Mouse (Mus musculus): ENCODE data around the gene Mfap5. TPM values are rescaled to one million over a fixed set of nuclear protein-coding genes. Genes with fewer than 3 reads are reported as not detected.
"Not testable (repeated sequence)": the region's sequence is repeated elsewhere in the genome, so short reads cannot be mapped to it uniquely, and the experiment has no call there.

Gene Mfap5
- polyA plus RNA-seq, 1 experiment from 2014 or later: 0.75 TPM

DNA sequence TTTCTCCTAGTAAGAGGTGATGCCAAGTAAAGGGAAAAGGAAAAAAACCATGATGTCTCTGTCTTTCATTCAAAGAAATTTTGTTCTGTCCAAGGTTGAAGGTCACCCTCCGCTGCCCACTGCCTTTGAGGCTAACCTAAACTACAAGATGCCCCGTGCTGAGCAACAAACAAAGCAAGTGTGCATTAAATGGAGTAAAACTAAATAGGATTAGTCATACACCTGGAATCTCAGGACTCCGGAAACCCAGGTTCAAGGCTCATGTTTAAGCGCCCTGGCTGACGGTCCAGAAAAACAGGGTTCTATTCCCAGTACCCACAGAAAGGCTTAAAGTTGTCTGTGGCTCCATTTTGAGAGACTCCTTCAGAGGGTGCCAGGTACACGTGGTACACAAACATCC lies 13.2 kb upstream of the Mfap5 start:
- H3K27ac ChIP-seq: 0 out of 2 replicates have a peak overlapping the region, but pooled peaks have one; percentile 25

DNA sequence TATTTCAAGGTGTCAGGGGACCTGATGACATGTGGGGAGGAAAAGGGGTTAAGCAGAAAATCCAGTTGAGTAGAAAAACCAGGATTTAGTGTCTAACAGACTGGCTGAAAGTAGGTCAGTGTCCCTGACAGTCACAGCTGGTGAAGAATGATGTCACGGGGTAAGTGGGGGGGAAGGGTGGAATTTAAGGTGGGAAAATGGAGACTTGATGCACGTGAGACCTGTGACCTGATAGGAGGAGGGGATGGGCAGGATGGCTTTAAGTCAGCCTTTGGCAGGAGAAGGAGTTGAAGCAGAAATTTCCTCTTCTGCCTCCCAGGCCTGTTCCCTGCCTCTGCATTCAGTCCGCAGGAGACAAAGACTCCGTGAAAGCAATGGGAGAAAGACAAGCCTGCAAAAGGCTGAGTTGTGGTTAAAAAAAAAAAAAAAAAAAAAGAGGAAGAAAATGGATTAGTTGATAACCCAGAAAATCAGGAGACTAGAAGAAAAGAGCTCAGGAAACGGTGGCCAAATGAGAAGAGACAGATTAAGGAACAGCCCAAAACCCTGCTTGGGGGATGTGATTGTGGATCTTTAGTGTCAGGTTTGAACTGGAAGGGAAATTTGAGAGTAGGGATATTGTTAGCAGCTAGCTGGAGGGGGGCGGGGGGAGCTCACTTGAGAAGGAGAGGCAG lies 11.7 kb upstream of the Mfap5 start:
- Histone ChIP-seq H3K27ac (peak overlapping the region; percentile 31; the same call in 1 of the 2 replicates), H3K4me1 (peaks cover 48% of the 10 kb centered on the region), H3K27me3 (no peaks in the 10 kb centered on the region), H3K9ac (no peak overlapping the region), H3K4me3 (replicated peaks) (no peak overlapping the region), H3K36me3 (replicated peaks) (no peaks in the 10 kb centered on the region), H3K4me2 (no peak overlapping the region), H3K9me3 (no peaks in the 10 kb centered on the region)
- ATAC-seq (ENCODE audit: low FRiP score): no peak
- 17% methylated on average over 6 of the region's 6 CpGs for WGBS

More for the DNA sequence above, 13.2 kb upstream of the Mfap5 start:
- H3K4me3 ChIP-seq (replicated peaks): no peak overlapping the region
- H3K36me3 ChIP-seq (replicated peaks): no peaks in the 10 kb centered on the region
- peak overlapping the region; percentile 53; the same call in 1 of the 2 replicates for H3K4me2 ChIP-seq
- H3K27me3 ChIP-seq: no peaks in the 10 kb centered on the region
- WGBS: 22% methylated on average over 6 of the region's 6 CpGs
- no peaks in the 10 kb centered on the region for H3K9me3 ChIP-seq
- ATAC-seq (ENCODE audit: low FRiP score): no peak
- no peak overlapping the region for H3K9ac ChIP-seq
- H3K4me1 ChIP-seq: peaks cover 48% of the 10 kb centered on the region

DNA sequence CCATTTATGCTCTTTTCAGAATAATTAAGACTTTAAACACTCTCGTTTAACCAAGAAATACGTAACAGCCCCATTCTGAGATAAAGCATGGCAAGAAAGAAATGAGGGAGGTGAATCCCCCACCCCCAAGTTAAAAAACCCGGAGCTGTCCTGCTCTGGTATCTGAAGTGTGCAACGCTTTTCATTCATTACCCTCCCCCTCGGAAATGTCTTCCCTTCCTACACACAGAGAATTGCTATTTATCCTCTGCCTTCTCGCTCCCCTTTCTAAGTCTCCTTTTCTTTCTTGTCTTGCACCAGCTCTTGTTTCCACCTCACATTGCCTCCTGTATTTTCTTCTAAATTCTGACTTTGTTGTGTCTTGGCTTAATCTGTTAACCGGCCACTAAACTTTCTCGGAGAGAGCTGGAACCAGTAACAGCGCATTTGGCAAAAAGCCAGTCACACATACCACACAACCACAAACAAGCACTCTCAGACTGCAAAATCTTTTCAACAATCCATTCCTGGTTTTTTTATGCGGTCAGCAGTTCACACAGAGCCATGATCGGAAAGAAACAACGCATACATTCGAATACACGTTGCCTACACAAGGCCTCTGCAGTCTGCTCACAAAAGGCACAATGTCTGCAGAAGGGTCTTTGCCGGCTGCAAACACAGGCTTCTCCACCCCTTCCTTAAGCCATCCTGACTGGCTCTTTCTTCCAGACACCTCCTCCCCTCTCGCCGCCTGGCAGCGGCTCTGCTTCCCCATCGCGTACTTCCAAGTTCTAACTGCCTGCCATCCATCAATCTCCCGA lies 10.4 kb upstream of the Mfap5 start:
- Histone ChIP-seq H3K4me3 (replicated peaks) (peak overlapping the region; percentile 1; the same call in 1 of the 2 replicates), H3K9me3 (no peaks in the 10 kb centered on the region), H3K9ac (peak overlapping the region; percentile 38; the same call in 1 of the 2 replicates), H3K4me1 (peaks cover 48% of the 10 kb centered on the region), H3K27ac (peak overlapping the region; percentile 91), H3K27me3 (no peaks in the 10 kb centered on the region), H3K36me3 (replicated peaks) (no peaks in the 10 kb centered on the region), H3K4me2 (peak overlapping the region; percentile 46)
- 3% methylated on average over 21 of the region's 21 CpGs for WGBS
- ATAC-seq (ENCODE audit: low FRiP score): peak; percentile 52; the same call in 1 of the 2 replicates

DNA sequence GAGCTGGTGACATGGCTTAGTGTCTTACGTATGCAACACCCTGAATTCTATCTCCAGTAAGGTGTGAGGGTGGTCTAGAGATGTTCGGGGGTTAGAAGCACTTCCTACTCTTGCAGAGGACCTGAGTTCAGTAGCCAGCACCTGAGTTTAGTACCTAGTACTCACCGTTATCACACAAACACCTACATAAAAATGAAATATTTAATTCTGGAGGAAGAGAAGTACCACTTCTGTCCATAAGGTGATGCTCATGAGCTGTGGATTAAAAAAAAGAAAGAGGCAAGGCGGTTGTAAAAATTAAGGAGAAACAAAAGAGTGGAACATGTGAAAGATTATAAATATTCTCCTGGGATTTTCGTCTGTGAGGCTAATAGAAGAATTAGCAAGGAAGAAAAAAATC lies 9.1 kb upstream of the Mfap5 start:
- Histone ChIP-seq H3K4me1 (peaks cover 41% of the 10 kb centered on the region), H3K27ac (peak overlapping the region; percentile 91), H3K27me3 (no peaks in the 10 kb centered on the region), H3K36me3 (replicated peaks) (no peaks in the 10 kb centered on the region), H3K4me3 (replicated peaks) (no peak overlapping the region), H3K9ac (no peak overlapping the region), H3K9me3 (no peaks in the 10 kb centered on the region), H3K4me2 (no peak overlapping the region)
- 31% methylated on average over 5 of the region's 5 CpGs for WGBS
- 0 out of 2 replicates have a peak, but pooled peaks have one; percentile 5 for ATAC-seq (ENCODE audit: low FRiP score)

DNA sequence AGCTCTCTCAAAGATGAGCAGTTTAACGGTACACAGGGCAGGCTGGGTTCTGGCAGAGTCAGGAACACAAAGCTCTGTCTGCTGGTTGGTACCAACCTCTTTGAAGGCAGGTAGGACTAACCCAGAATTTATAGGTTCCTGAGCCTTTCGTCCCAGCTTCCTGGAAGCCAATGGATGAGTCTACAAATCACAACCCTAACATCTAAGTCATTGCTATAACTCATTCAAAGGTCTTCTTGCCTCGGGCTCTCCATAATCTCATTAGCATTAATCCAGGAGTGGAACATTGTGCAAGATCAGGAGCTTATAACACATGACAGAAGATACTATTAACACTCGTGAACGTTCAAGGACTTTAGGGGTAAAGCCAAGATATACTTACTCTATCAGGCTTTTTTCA lies 7.0 kb upstream of the Mfap5 start, which contains the start of gene Rimklb:
TSS of gene Rimklb (minus strand) at position 101 of the 400 bp plus-strand sequence.
- no peak within 1 kb of the TSS for H3K4me3 ChIP-seq (replicated peaks)
- no peaks in the 10 kb centered on the region for H3K27me3 ChIP-seq
- peaks cover 27% of the 10 kb centered on the region for H3K4me1 ChIP-seq
- H3K9ac ChIP-seq: no peak within 1 kb of the TSS
- no peak for ATAC-seq (ENCODE audit: low FRiP score)
- no peaks in the 10 kb centered on the region for H3K9me3 ChIP-seq
- H3K27ac ChIP-seq: no peak within 1 kb of the TSS
- H3K36me3 ChIP-seq (replicated peaks): no peaks in the 10 kb centered on the region
- WGBS: 77% methylated on average over 5 of the region's 5 CpGs
- no peak within 1 kb of the TSS for H3K4me2 ChIP-seq

DNA sequence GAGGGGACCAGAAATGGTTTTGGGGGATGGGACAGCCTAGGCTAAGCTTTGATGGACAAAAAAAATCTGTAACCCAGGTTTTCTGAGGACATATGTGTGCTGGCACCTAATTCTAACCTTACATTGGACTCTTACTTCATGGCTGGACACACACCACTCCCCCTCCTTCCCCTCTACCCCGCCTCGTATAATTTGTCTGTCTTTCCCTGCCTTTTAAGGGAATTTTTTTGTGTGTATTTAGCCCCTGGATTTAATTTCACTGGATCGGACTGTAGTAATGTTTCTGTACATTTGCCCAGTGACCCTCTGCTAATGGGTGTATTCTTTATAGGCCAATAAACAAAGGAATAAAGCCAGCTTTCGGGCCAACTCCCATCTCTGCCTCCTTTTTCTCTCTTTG lies 604 bp upstream of the Mfap5 start:
- Histone ChIP-seq H3K36me3 (replicated peaks) (no peaks in the 10 kb centered on the region), H3K9me3 (no peaks in the 10 kb centered on the region), H3K9ac (no peak overlapping the region), H3K27ac (no peak overlapping the region), H3K4me3 (replicated peaks) (no peak overlapping the region), H3K27me3 (no peaks in the 10 kb centered on the region), H3K4me1 (no peaks in the 10 kb centered on the region), H3K4me2 (no peak overlapping the region)
- WGBS: 72% methylated on average over 4 of the region's 4 CpGs
- ATAC-seq (ENCODE audit: low FRiP score): no peak

DNA sequence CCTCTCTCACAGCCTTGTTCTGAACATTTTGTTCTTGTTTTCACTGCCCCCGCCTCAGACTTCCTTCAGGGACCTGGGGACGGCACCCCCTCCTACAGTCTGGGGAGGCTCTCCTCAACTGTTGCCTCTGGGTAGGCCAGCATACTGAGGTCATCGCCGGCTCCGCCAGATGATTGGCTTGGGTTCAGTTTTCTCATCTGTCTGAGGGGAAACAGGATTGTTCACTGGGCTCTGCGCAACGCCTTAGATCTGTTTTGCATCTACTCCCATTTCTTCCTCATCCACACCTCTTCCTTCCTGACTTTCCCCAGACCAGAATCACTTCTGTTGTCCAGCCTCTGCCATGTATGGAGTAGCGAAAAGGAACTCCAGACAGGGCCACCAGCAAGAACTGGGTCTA lies 2.8 kb downstream of the Mfap5 start:
- no peak overlapping the region for H3K9ac ChIP-seq
- H3K36me3 ChIP-seq (replicated peaks): no peaks in the 10 kb centered on the region
- no peaks in the 10 kb centered on the region for H3K4me1 ChIP-seq
- H3K27me3 ChIP-seq: 0 out of 2 replicates have a peak, but pooled peaks cover 3% of the 10 kb centered on the region
- H3K9me3 ChIP-seq: no peaks in the 10 kb centered on the region
- ATAC-seq (ENCODE audit: low FRiP score): no peak
- H3K4me2 ChIP-seq: no peak overlapping the region
- no peak overlapping the region for H3K4me3 ChIP-seq (replicated peaks)
- no peak overlapping the region for H3K27ac ChIP-seq
- WGBS: 94% methylated on average over 8 of the region's 8 CpGs

DNA sequence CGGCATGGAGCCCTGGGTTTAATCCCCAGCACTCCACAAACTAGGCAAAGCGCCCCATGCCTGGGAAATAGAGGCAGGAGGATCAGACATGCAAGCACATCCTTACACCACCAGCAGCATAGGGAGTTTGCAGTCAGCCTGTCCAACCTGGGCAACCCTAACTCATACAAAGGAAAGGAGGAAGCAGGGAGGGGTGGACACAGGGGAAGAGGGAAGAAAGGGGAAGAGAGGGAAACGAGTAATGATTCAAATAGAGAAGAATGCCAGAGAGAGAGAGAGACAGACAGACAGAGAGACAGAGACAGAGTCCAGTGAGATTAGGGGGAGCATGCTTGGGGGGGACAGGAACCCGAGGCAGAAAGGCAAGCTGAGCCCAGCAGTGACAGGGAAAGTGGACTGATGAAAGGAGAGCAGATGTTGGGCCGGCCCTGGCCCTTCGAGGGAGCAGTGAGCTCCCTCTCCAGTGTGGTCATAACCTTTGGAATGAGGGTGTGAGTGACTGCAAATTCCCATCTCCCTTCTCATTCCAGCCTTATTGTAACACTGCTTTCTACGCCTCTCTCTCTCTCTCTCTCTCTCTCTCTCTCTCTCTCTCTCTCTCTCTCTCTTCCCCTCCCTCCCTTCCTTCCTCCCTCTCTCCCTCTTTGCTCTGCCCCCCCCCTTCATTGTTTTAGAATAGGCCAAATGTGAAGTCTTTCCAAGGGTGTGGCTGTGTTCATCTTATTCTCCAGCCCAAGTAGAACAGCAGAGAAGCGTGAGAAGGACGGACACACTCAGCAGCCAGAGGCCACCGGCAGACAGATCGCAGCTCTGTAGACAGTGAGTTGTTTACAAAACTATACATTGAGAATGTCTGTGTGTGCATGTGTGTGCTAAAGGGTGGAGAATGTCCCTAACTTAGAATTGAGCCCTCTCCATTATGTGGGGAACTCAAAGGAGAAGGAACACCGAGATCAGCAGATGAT lies 7.6 kb downstream of the Mfap5 start:
- Histone ChIP-seq H3K4me1 (no peaks in the 10 kb centered on the region), H3K27ac (no peak overlapping the region), H3K4me3 (replicated peaks) (no peak overlapping the region), H3K9ac (no peak overlapping the region), H3K4me2 (no peak overlapping the region), H3K27me3 (0 out of 2 replicates have a peak, but pooled peaks cover 3% of the 10 kb centered on the region), H3K9me3 (no peaks in the 10 kb centered on the region), H3K36me3 (replicated peaks) (no peaks in the 10 kb centered on the region)
- ATAC-seq (ENCODE audit: low FRiP score): no peak
- 69% methylated on average over 12 of the region's 12 CpGs for WGBS

DNA sequence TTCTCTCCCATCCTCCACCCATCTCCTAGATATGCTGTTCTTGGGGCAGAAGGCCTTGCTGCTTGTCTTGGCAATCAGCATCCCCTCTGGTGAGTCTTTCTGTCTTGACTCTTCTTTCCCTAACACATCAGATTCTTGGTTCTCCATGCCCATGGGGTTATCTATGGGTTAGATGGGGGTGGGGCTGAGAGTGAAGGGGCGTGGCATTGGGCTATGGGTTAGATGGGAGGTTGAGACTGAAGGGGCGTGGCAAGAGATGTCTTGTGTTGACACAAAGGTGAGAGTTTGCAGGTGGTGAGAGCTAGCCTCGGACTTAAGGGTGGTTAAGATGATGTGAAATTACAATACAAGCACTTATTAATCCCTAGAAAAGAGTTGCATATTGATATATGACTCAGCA lies 8.7 kb downstream of the Mfap5 start:
- Histone ChIP-seq H3K9ac (no peak overlapping the region), H3K36me3 (replicated peaks) (no peaks in the 10 kb centered on the region), H3K27me3 (0 out of 2 replicates have a peak, but pooled peaks cover 3% of the 10 kb centered on the region), H3K4me3 (replicated peaks) (no peak overlapping the region), H3K4me1 (no peaks in the 10 kb centered on the region), H3K9me3 (no peaks in the 10 kb centered on the region), H3K4me2 (no peak overlapping the region), H3K27ac (no peak overlapping the region)
- 79% methylated on average over 3 of the region's 3 CpGs for WGBS
- ATAC-seq (ENCODE audit: low FRiP score): no peak

DNA sequence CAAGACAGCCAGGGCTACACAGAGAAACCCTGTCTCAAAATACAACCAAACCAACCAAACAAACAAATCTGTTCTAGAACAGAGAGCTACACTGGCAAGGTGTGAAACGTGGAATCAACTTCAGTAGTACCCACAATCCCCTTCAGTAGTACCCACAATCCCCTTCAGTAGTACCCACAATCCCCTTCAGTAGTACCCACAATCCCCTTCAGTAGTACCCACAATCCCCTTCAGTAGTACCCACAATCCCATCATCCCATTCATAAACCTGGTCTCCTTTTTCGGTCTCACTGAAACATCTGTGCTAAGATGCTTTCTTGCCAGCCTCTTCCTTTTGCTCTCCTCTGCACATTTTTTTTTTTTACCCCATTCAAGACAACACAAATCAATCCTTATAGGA lies 10.1 kb downstream of the Mfap5 start:
- not testable (repeated sequence) for H3K36me3 ChIP-seq (replicated peaks); H3K9ac ChIP-seq; H3K4me2 ChIP-seq; H3K27ac ChIP-seq; H3K9me3 ChIP-seq; H3K27me3 ChIP-seq; H3K4me3 ChIP-seq (replicated peaks); H3K4me1 ChIP-seq; ATAC-seq (ENCODE audit: low FRiP score)
- WGBS: 97% methylated on average over 2 of the region's 2 CpGs

DNA sequence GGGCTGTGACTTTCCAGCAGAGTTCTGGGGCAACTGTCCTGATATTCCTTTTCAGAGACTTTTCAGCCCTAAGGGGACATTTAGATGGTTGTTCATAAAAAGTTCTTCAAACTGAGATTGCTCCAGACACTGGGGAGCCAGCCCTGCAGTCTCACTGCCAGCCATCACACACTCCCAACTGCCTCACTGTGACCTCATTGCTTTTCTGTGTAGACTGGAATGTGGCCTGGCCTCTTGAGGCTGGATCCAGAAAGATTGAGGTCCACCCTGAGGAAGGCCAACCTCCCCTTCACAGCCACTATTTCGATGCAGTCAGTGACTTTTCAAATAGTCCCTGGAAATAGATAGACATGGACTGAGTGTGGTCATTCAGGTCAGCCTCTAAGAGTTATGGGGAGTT lies 12.0 kb downstream of the Mfap5 start:
- Histone ChIP-seq H3K27me3 (0 out of 2 replicates have a peak, but pooled peaks cover 3% of the 10 kb centered on the region), H3K4me3 (replicated peaks) (no peak overlapping the region), H3K9ac (no peak overlapping the region), H3K4me1 (no peaks in the 10 kb centered on the region), H3K27ac (no peak overlapping the region), H3K36me3 (replicated peaks) (no peaks in the 10 kb centered on the region), H3K4me2 (no peak overlapping the region), H3K9me3 (no peaks in the 10 kb centered on the region)
- WGBS: 87% methylated on average over 1 of the region's 1 CpGs
- no peak for ATAC-seq (ENCODE audit: low FRiP score)

DNA sequence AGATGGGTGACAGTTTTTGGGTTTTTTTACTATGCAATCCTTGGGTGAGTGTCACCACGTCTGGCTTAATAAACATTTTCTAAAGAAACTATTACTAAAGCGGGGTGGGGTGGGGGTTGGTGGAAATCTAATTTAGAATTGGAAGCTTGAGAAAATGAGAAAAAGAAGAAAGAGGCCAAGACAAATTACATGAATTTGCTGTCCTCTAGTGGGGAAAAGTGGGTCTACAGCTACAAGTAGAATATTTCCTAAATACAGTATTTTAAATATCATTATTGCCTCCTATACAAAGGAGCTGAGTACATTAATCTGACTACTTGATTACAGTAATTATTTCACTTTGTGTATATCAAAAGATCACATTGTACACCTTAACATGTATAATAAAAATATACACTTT lies 13.7 kb downstream of the Mfap5 start:
- H3K4me3 ChIP-seq (replicated peaks): no peak overlapping the region
- H3K4me1 ChIP-seq: no peaks in the 10 kb centered on the region
- WGBS: 40% methylated on average over 2 of the region's 2 CpGs
- no peaks in the 10 kb centered on the region for H3K36me3 ChIP-seq (replicated peaks)
- H3K9me3 ChIP-seq: no peaks in the 10 kb centered on the region
- no peak overlapping the region for H3K9ac ChIP-seq
- H3K27me3 ChIP-seq: no peaks in the 10 kb centered on the region
- H3K4me2 ChIP-seq: no peak overlapping the region
- no peak overlapping the region for H3K27ac ChIP-seq
- no peak for ATAC-seq (ENCODE audit: low FRiP score)
